Mouse (Mus musculus): ENCODE results near the gene Dhx37.
"Not testable (repeated sequence)": the region's sequence is repeated elsewhere in the genome, so short reads cannot be mapped to it uniquely, and the experiment has no call there.

The Dhx37 gene

DNA sequence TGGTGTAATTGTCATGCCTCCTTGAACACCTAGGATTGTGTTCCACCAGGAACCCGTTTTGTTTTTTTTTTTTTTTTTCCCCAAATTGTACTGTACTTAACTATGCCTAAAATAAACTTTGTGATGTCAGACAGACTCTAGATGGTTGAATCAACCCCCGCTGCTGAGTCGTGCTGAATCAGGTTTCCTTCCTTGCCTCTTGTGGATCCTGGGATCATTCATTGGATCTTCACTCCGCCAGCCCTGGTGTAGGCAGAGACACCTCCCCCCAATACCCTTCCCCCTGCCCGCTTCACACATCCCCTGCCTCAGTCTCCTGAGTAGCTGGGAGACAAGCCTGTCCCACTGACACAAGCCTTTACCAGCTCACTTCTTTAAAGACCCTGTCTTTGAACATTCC, 15.4 kb upstream of the Dhx37 start:
- no peak for ATAC-seq (ENCODE audit: insufficient number of reproducible peaks, low FRiP score, low TSS enrichment)

DNA sequence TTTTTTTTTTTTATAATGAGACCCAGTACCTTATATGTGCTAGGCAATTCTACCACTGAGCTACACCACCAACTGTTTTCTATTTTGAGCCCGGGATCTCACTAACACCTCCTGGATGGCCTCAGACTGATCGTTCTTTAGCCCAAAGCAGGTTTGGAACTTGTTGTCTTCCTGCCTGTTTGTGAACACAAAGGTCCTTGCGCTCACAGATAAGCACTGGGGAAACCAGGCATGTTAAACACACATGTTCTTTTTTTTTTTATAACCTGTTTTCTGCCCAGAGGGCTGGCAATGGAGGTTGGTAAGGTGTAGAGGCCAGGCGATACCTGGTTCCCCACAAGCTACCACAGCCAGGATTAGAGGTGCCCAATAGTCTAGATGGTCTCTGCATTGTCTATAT, 14.7 kb upstream of the Dhx37 start:
- no peak for ATAC-seq (ENCODE audit: insufficient number of reproducible peaks, low FRiP score, low TSS enrichment)

DNA sequence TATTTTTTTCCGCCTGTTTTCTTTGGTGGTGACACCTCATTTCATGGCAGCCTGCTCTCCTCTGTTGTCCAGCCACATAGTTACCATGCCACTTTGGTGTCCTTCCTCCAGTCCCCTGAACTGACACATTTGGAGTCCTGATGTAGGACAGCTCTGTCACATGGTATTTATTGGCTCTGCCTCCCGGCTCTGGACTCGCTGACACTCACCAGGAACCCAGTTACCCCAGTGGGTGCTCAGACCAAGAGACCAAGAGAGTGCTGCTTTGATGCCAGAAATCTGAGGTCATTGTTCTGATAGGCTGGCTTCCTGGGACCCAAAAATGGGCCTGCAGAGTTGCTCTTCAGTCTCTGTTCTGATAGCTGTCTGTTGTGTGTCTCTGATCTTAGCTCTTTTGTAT, 14.1 kb upstream of the Dhx37 start:
- no peak for ATAC-seq (ENCODE audit: insufficient number of reproducible peaks, low FRiP score, low TSS enrichment)

DNA sequence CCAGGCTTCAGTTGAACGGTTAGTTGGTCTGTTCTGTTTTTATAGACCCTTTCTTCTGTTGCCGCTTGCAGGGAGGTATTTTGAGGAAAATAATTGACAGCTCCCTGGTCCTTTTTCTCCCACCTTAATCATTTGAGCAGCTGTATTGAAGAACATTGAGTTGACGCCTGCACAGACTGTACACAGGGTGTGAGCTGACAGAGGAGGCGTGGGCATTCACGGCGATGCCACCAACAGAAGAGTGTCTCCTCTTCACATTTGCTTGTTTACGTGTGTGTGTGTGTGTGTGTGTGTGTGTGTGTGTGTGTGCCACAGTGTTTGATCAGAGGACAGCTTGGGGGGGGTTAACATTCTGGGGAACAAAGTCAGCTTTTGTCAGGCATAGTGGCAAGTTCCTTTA, 12.4 kb upstream of the Dhx37 start:
- no peak for ATAC-seq (ENCODE audit: insufficient number of reproducible peaks, low FRiP score, low TSS enrichment)

DNA sequence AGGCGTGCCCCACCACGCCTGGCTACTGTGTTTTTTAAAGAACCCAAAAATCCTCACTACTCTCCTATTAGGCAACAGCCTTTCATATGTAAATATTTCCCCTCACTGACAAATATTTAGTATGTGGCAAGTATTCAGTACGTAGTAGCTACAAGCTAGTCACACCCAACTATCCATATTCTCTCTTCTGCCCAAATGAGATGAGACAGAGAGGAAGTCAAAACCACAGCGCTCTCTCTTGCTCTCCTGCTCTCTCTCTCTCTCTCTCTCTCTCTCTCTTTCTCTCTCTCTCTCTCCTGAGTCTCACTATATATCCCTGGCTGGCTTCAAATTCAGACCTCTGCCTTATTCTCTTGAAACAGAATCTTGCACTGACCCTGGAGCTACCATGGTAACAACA, 10.6 kb upstream of the Dhx37 start:
- no peak for ATAC-seq (ENCODE audit: insufficient number of reproducible peaks, low FRiP score, low TSS enrichment)

DNA sequence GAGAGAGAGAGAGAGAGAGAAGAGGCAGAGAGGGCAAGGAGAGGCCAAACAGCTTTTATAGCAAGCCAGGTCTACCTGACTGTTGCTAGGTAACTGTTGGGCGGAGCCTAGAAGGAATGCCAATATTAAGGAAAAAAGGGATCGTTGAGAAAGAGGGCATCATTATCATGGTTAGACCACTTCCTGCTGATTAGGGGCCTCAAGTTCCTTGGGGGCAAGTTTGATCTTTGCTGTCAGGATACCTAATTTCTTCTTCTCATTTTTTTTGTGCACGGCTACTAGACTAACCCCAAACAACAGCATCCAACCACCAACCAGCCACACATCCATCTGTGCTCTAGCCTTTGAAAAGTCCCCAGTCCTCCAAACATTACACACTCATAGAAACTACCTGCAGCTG, 10.0 kb upstream of the Dhx37 start:
- no peak for ATAC-seq (ENCODE audit: insufficient number of reproducible peaks, low FRiP score, low TSS enrichment)

DNA sequence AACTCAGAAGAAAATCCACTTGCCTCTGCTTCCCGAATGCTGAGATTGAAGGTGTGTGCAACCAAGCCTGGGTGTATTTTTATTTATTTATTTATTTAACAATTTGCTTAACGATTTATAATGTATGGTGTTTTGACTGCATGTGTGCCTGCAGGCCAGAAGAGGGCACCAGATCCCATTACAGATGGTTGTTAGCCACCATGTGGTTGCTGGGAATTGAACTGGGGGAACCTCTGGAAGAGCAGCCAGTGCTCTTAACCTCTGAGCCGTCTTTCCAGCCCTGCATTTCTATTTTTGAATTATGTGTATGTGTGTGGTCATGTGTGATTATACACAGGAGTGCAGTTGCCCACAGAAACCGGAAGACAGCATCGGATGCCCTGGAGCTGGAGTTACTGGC, 9.4 kb upstream of the Dhx37 start:
- no peak for ATAC-seq (ENCODE audit: insufficient number of reproducible peaks, low FRiP score, low TSS enrichment)

DNA sequence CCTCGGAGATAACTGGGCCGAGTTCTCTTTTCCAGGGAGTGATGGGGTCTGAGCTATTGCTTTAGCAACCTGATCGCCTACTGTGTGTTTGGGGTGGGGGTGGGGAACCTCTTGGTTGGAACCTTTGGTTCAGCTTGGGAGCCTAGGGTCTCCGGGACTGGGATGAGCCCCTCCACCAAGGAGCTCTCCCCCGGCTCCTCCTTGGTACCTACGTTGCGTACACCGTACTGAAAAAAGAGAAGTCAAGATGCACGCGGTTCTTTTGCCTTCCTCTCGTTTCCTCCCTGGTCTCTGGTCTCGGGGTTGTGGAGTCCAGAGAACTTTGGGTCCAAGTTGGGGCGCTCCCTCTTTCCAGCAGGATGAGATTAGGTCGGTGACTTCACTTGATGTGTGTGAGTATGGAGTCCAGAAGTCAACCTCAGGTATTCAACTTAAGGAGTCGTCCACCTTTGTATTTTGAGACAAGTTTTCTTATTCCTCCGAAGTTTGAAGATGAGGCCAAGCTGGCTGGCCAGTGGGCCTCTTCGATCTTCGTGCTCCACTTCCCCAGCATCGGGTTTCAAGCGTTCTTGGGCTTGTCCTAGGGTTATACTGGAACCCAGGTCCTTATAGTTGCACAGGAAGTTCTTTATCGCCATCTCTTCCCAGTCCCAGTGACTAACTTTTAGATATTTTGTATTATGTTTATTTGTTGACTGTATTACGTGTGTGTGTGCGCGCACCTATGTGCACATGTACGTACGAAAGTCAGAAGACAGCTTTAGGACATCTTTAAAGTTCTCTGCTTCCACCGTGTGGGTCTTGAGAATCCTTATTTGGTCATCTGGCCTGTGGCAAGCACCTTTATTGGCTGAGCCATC, 8.4 kb upstream of the Dhx37 start:
- ATAC-seq (ENCODE audit: insufficient number of reproducible peaks, low FRiP score, low TSS enrichment): no peak; the same call in 1 of the 2 replicates

DNA sequence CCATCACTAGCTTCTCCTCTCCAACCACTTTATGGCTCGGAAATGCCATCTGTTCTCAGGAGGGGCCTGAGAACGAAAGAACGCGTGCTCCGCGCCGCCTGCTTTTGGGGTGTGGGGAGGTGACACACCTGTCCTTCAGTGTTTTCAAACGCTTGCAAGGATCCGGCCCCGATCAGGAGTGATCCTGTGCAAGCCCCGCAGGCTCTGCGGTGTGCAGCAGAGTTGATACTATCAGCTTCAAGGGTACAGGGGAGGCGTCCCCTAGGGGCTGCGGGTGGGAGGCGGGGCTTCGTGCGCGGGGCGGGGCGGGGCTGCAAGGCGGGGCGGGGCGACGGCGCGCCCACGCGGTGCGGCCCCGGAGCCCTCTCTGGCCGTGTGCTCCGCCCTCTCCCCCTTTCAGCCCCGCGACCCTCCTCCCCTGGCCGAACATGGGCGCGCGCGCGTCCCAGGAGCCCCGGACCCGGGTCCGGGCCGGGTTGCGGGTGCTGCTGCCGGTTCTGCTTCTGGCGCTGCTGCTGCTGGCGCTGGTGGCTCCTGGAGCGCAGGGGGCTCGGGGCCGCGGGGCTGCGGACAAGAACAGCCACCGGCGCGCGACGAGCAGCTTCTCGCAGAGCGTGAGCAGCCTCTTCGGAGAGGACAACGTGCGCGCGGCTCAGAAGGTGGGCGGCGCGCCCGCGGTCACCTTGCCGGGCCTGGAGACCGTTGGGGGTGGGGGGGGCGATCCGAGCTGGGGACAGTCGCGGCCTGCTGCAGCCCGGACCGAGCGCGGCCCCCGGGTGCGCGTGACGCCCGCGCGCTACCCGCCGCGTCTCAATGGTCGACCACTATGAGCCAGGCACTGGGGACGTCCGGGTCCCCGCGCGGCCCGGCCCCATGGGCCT, 7.6 kb upstream of the Dhx37 start, which contains the start of gene Bri3bp:
Bri3bp (plus strand) TSS at position 335 of the 881 bp plus-strand sequence.
- peak; percentile 64; the same call in 1 of the 2 replicates for ATAC-seq (ENCODE audit: insufficient number of reproducible peaks, low FRiP score, low TSS enrichment)

DNA sequence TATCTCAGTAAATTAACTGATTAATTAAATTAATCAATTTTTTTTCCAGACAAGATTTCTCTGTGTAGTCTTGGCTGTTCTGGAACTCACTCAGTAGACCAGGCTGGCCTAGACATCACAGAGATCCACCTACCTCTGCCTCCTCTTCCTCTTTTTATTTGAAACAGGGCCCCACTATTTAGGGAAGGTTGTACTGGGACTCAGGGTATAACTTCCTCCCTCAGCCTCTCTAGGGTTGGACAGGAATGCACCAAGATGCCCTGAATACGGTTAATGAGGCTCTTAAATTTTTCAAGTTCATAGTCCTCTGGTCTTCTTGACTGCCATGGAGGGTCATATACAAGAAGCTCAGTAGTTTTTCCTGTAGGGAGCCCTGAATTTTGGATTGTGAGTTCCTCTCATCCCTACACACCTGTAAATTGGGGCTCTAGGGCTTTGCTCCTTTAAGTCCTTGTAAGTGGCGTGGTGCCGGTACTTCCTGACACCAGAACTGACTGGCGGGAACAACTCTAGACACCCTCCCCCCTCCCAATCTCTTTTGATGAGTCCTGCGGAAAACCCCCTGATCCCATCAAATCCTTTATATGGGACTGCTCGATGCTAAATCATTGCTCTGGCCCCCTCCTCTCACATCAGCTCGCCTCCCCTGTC, 6.8 kb upstream of the Dhx37 start:
- no peak for ATAC-seq (ENCODE audit: insufficient number of reproducible peaks, low FRiP score, low TSS enrichment)

DNA sequence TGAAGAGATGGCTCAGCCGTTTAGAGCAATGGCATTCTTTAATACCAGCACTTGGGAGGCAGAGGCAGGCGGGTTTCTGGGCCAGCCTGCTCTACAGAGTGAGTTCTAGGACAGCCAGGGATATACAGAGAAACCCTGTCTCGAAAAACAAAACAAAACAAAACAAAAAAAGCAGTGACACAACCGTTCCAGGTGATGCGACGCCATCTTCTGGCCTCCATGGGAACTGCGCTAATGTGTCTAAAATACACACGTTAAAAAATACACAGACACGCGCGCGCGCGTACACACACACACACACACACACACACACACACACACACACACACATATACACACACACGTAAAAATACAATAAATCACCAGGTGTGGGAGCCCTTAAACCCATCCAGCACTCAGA, 426 bp upstream of the Dhx37 start:
- not testable (repeated sequence) for ATAC-seq (ENCODE audit: insufficient number of reproducible peaks, low FRiP score, low TSS enrichment)

DNA sequence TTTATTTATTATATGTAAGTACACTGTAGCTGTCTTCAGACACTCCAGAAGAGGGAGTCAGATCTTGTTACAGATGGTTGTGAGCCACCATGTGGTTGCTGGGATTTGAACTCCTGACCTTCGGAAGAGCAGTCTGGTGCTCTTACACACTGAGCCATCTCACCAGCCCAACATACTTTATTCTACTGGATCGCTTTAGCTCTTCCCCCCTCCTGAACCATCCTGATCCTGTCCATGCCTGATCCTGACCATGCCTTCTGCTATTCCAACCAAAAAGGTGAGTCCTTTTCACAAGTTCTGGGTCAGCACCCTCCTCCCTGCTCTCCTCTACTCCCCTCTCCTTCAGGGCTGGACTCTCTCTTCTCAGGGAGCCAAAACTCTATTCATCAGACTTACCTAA, 1.6 kb downstream of the Dhx37 start:
- not testable (repeated sequence) for ATAC-seq (ENCODE audit: insufficient number of reproducible peaks, low FRiP score, low TSS enrichment)

DNA sequence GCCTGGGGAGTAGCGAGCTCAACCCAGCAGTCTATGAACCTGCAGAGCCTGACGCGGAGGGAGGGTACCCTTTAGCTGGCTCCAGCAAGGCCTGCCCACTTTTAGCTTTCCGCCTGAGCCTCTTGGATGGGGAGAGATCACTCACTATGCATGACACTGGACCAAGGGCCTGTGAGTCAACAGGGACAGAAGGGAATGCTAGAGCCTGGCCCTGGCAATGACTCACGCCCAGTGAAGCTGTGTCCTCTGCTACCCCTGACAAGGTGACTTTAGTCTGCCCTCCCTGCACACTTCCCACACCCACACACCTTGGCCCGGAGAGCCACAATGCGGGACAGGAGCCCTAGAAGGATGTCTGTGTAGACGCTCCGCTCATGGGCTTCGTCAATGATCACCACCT, 7.6 kb downstream of the Dhx37 start:
- ATAC-seq (ENCODE audit: insufficient number of reproducible peaks, low FRiP score, low TSS enrichment): no peak

DNA sequence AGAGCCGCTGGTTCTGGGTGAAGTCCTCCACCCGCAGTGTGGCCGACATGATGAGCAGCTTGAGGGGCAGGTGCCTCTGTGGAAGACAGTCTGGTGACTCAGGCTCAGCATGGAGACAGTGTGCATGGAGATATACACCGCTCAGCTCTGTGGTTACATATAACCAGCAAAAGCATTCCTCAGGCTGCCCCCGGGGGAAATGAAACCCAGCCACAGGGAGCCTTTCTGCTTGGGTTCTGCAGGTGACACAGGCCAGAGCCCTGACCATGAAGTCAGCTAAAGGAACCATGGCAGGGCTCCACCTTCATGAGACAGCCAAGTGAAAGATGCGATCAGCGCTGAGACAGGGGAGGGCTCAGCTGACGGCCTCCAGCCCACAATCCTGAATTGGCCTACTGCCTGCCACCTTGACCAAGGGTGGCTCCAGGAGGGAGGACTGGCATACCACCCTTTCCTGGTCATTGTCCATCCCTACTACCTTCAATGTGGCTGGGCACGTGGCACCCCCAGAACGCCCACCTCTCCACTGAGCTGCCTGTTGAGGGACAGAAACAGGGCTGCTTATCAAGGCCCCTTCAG, 8.1 kb downstream of the Dhx37 start:
- no peak for ATAC-seq (ENCODE audit: insufficient number of reproducible peaks, low FRiP score, low TSS enrichment)

DNA sequence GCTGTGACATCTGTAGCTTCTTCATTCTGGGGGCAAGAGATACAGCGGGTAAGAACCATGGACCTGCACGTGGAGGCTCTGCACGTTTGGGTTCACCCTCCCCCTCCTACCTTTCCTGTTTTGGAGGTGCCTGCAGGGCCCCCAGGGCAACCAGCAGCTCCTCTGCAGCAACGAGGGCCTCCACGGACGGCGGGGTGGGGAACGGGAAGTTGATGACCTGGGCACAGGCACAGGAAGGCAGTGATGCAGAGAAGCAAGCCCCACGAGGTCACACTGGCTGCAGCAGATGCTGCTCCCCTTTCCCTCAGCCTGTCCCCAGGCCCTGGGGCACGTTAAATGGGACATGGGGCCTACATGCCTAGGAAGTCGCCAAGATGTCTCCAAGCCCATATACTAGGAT, 14.8 kb downstream of the Dhx37 start:
- ATAC-seq (ENCODE audit: insufficient number of reproducible peaks, low FRiP score, low TSS enrichment): no peak

DNA sequence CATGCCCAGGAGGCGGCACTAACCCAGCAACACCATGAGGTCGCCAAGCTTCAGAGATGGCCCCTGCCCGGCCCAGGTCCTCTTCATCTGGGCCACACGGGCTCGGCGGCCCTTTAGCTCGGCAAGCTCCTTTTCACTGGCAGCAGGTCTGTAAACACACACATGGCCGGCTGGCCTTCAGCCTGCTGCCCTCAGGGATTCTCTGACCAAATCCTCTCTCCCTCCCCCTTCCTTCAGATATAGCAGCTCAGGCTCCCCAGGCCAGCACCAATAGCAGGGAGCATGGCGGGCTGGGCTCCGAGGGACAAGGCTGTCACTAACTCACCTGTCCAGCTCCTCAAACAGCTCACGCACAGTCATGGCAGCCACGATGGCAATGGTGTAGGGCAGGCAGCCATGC, 15.3 kb downstream of the Dhx37 start:
- peak; percentile 66 for ATAC-seq (ENCODE audit: insufficient number of reproducible peaks, low FRiP score, low TSS enrichment)

DNA sequence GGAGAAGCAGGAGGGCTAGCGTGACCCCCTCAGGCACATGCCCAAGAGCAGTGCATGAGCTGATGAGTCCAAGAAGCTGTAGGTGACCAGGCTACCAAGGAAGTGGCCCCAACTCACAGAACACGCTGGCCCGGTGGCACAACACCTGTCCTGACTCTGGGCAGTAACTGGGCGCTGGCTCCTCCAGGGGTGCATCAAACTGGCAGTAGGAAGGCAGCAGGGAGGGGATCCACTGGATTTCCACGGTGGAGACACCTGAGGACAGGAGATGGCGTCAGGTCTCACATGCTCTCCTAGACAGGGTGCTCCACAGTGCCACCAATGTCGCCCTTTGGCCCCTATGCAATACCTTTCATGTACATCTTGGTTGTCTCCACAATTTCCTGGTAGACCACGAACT, 17.7 kb downstream of the Dhx37 start:
- no peak for ATAC-seq (ENCODE audit: insufficient number of reproducible peaks, low FRiP score, low TSS enrichment)

DNA sequence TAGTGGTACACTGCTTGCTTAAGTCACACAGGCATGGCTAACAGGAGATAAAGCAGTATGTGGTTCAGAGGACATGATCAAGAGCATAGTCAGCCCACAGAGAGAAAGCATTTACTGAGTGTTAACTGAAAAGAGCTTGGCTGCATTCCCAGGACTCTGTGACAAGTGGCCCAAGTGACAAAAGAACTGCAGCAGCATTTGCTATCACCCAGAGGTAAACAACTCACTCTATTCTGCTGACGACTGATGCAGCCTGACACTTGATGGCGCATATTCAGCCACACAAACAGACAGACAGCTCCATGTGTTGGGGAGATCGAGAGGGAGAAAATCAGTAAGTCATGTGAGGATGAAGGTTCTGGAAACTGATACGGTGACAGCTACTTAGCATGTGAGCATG, 20.2 kb downstream of the Dhx37 start:
- ATAC-seq (ENCODE audit: insufficient number of reproducible peaks, low FRiP score, low TSS enrichment): no peak

DNA sequence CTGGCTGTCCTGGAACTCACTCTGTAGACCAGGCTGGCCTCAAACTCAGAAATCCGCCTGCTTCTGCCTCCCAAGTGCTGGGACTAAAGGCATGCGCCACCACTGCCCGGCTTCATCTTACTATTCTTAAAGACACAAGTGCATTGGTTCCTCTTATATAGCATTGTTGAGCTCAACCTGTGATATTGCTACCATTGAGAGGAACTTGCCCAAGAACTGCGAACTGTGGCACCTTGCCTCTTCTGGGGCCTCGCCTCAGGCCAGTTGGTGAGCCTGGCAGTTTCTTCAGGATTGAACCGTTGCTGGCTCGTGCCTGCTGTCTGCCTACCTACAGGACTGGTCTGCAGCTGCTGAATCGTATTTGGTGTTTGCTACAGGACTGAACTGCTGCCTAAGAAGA, 21.4 kb downstream of the Dhx37 start:
- not testable (repeated sequence) for ATAC-seq (ENCODE audit: insufficient number of reproducible peaks, low FRiP score, low TSS enrichment)

DNA sequence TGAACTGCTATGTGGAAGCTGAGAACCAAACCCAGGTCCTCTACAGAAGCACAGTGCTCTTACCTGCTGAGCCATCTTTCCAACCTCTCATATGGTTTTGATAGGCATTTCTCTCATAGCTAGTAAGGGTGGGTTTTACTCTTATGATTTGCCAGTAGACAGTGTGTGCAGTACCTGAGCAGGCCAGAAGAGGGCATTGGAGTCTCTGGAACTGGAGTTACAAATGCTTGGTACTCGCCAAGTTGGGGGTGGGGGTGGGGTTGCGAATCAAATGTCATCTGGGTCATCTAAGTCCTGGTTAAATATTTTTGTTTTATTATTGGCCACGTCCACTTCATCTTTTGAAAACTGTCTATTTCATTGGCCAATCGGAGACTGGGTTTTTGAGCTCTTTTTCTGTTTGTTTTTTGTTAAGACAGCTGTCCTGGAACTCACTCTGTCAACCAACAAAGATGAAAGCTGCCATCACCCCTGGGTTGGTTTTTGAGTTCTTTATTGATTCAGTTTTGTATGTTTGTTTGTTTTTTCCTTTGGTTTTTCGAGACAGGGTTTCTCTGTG, 21.9 kb downstream of the Dhx37 start:
- ATAC-seq (ENCODE audit: insufficient number of reproducible peaks, low FRiP score, low TSS enrichment): no peak
